Mouse (Mus musculus) kidney, postnatal 36 days (tissue): ENCODE results near the gene Ttll10.

Source experiments
- DNase-seq, 2 experiments: peaks; one replicate each; pipeline ENCODE4 v3.0.0; 2021 to 2022; ENCODE audit warnings: mixed read lengths in 2 of 2

The Ttll10 gene

GRCm38 (mm10) chr4:156065156-156065894 lies 6.1 kb upstream of the Ttll10 start:
- DNase-seq = peak in 1 of 2 experiments; percentile 74

- peak; percentile 35 to 67 for DNase-seq
These were observed 5.3 kb upstream of the Ttll10 start for GRCm38 (mm10) chr4:156064510-156064897.

DNA sequence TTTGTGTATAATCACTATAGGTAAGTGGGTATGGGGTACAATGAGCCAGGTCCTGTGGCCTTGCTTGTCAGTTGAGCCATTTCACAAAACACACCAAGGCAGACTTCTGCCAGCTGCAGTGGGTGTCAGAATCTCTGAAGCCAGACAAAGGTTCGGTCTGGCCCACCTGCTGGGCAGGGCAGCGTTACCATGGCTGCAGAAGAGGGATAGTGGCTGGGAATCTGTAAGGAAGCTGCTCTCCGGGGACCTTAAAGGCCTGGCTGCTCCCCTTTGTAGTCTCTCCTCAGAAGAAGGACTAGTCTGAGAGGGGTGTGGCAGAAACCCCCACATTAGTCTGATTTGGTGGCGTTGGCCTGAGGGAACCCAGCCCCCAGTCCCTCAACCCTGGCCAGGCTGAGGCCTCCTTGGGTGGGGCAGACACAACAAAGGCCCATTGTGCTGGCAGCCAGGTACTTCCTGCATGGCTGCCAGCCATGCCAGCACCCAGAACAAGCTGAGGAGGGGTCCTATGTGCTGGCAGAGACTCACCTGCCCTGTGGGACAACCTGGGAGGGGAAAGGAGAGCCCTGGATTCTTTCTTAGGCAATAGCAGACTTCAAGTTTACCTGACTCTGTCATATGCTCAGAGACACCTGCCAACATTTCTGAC lies 4.8 kb upstream of the Ttll10 start:
- no peak for DNase-seq

- DNase-seq = peak; percentile 92 to 96
These were observed 499 bp upstream of the Ttll10 start for GRCm38 (mm10) chr4:156059713-156060112.

- DNase-seq = peak in 1 of 2 experiments; percentile 31
These were observed 388 bp downstream of the Ttll10 start for GRCm38 (mm10) chr4:156058826-156059225.

- peak in 1 of 2 experiments; percentile 38 for DNase-seq
These were observed 1.5 kb downstream of the Ttll10 start for GRCm38 (mm10) chr4:156057702-156058101.

DNA sequence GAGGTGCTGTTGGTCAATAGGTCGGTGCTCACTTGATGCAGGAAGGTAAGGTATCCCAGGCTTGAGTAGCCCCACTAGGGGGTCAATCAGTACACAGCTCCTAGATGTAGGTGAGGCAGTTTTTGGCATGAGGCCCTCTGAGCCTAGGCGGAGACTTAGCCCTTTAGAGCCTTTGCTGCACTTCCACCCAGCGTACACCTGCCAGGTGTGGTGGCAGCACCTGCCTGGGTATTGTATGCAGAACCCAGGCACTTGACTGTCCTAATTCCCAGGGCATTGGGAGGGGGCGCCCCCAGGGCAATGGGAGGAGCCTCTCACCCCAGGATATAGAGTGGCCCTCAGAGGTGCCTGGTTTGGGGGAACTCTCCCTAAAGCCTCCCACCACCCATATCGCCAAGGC lies 4.0 kb downstream of the Ttll10 start:
- DNase-seq = peak in 1 of 2 experiments; percentile 48

DNA sequence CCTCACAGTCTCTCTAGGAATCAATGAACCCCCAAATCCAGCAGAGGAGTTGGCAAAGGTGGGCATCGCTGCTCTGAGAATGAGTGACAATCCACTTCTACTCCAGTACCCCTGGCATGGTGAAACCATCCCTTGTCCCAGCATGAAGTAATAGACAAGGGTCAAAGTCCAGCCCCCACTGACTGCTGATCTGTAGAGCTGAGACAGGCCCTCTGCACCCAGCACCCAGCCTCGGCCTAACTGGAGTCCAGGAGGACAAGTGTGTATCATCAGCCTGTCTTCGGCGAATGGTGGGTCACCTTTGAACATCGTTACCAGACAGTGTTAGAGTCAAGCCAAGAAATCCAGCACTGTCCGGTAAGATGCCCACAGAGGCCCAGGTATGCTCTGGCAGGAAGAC lies 4.6 kb downstream of the Ttll10 start:
- DNase-seq = peak; percentile 75 to 84

DNA sequence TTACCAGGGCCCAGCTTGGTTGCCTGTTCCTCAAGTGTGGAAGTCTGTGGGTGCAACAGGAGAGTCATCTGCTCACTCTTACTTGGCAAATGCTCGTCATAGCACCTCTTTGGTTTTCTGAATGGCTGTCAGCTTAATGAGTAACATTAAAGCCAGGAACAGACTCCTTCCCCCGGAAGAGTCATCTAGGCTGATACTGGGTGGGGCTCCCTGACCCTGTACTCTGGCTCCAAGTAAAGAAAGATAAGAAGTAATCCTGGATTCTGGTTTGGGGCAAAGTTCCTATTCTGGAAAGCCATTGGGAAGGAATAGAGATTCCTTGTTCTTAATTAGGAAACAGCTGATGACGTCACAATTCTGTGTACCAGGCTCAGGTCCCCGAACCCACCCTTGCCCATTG lies 5.1 kb downstream of the Ttll10 start:
- no peak for DNase-seq

GRCm38 (mm10) chr4:156053113-156053512 lies 6.1 kb downstream of the Ttll10 start:
- no peak for DNase-seq

DNA sequence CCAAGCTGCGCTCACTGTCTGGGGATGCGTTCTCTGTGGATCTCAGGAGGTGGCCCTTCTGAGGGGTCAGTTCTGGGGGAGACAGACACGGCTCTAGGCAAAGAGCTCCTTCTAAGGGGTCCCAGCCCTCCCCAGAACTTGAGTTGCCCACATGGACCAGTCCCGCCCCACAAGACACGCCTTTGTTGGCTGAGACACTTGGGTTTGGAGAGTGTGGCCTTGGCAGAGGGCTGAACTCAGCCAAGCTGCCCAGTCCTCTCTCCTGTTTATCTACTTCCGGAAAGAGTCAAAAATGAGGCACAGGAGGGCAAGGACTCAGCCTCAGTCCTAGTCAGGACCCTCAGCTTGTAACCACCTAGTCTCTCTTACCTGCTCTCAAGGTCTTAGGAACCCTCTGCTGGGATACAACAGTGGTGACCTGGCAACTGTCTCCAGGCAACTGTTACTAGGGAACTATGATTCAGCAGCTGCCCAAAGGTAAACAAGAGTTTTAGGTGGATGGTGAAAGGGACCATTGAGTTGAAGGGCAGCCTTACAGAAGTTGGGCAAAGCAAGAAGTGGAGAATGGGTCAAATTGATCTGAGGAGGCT lies 8.7 kb downstream of the Ttll10 start:
- DNase-seq = no peak

- no peak for DNase-seq
These were observed 9.4 kb downstream of the Ttll10 start for GRCm38 (mm10) chr4:156049779-156050178.

- no peak for DNase-seq
These were observed 14.5 kb downstream of the Ttll10 start for GRCm38 (mm10) chr4:156044754-156045153.

- DNase-seq = no peak
These were observed 24.3 kb downstream of the Ttll10 start for GRCm38 (mm10) chr4:156034901-156035300.

- no peak for DNase-seq
These were observed 24.9 kb downstream of the Ttll10 start for GRCm38 (mm10) chr4:156034301-156034700.

GRCm38 (mm10) chr4:156033476-156034119 lies 25.6 kb downstream of the Ttll10 start:
- peak; percentile 60 to 74 for DNase-seq

DNA sequence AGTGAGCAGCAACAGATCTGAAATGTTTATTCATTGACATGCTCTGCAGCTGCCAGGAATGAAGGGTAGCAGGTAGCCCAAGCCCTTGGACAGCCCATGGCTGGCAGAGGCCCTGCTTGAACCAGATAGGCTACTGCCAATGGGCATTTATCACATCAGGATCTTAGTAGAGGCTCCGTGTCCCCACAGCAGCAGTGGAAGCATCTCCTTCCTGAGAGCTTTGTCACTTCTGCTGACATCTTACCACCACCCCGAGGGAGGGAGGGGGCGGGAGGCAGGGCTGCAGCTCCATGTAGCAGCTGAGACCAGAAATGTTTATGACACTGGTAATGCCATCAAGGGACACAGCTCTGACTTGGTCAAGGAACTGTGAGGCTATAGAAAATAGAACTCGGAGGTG lies 26.4 kb downstream of the Ttll10 start:
- no peak for DNase-seq

- DNase-seq = peak; percentile 82 to 84
These were observed 27.4 kb downstream of the Ttll10 start for GRCm38 (mm10) chr4:156031593-156032391.

- DNase-seq = no peak
These were observed 28.0 kb downstream of the Ttll10 start for GRCm38 (mm10) chr4:156031255-156031592.

- no peak for DNase-seq
These were observed 28.5 kb downstream of the Ttll10 start for GRCm38 (mm10) chr4:156030651-156031118.

DNA sequence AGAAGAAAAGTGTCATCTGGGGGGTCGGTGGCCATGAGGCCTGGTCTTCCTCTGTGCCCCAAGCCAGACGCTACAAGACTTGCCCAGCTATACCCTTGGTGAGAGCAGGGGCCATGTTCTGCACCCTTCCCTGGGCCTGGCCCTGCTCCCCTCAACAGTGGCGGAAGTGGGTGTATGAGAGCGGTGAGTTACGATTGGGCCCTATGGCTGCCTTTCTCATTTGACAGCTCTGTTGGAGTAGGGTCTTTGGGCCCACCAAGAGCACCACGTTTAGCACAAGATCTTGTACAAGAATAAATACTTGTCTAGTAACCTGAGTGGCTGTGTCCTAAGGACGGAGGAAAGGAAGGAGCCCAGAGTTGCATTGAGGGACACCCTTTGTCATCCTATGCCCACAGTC lies 30.6 kb downstream of the Ttll10 start:
- no peak for DNase-seq

- peak; percentile 24 to 69 for DNase-seq
These were observed 33.2 kb downstream of the Ttll10 start, which contains the start of gene Tnfrsf18 for GRCm38 (mm10) chr4:156026013-156026412. Tnfrsf18 (plus strand) TSS chr4:156026164.
